Mouse (Mus musculus): ENCODE measurements around the gene Grn. TPM values are rescaled to one million over a fixed set of nuclear protein-coding genes. Genes with fewer than 3 reads are reported as not detected.

Gene Grn
- total and polyA plus RNA-seq, 3 experiments = 63.7 to 453 (median 106) TPM

DNA sequence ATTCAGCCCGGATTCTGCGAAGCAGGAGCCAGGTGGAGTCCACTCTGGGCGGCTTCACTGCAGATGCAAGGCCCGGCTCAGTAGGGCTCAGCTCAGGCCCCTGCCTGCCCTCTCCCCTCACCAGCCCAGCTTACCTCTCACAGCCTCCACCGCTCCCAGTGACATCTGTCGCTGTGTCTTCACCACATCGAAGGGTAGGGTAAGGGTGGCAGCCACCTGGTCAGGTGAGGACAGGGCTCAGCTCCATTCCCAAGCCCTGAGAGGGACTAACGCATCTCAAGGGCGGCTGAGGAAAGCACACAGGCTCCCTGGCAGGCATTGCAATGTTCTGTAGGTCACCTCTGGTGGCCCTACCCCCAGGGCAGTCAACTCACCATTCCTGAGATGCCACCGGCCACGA lies 26.5 kb upstream of the Grn start:
- H3K36me3 ChIP-seq (replicated peaks in 1 of 2; ENCODE audit: control insufficient read depth in 1 of 2, insufficient read depth in 1 of 2, low read length in 1 of 2) = peaks cover 46 to 64% of the 10 kb centered on the region in 2 experiments
- no peaks in the 10 kb centered on the region for H3K27me3 ChIP-seq (replicated peaks)

GRCm38 (mm10) chr11:102404161-102405010 lies 25.7 kb upstream of the Grn start:
- no peaks in the 10 kb centered on the region for H3K9me3 ChIP-seq (replicated peaks; ENCODE audit: low read length)
- H3K27ac ChIP-seq (ENCODE audit: insufficient read depth, low read depth) = no peak overlapping the region
- DNase-seq (ENCODE audit: extremely low read depth) = no peak
- no peak for TF ChIP-seq ZNF384 (IDR thresholded peaks at IDR 0.05; ENCODE audit: low read depth, low read length)
- no peak for TF ChIP-seq CHD2 (IDR thresholded peaks at IDR 0.05; ENCODE audit: low read length)
- TF ChIP-seq NELFE (IDR thresholded peaks at IDR 0.05; ENCODE audit: low read depth, low read length) = no peak
- TF ChIP-seq SMC3 (IDR thresholded peaks at IDR 0.05; ENCODE audit: low read depth, low read length) = no peak
- TF ChIP-seq TBP (conservative IDR thresholded peaks at IDR 0.05; ENCODE audit: low read depth, low read length) = no peak
- TF ChIP-seq ZC3H11A (IDR thresholded peaks at IDR 0.05; ENCODE audit: low read depth, low read length) = no peak
- TF ChIP-seq MXI1 (IDR thresholded peaks at IDR 0.05; ENCODE audit: low read depth, low read length) = no peak
- TF ChIP-seq USF1 (IDR thresholded peaks at IDR 0.05; ENCODE audit: low read depth, low read length) = no peak
- no peak for TF ChIP-seq NRF1 (IDR thresholded peaks at IDR 0.05; ENCODE audit: low read depth, low read length)
- no peak for TF ChIP-seq HCFC1 (IDR thresholded peaks at IDR 0.05; ENCODE audit: low read depth, low read length)
- no peak for TF ChIP-seq CTCF (conservative IDR thresholded peaks at IDR 0.05 in 1 of 2, IDR thresholded peaks at IDR 0.05 in 1 of 2; ENCODE audit: low read depth in 2 of 2, low read length in 2 of 2)
- H3K36me3 ChIP-seq (replicated peaks in 1 of 2; ENCODE audit: control insufficient read depth in 1 of 2, insufficient read depth in 1 of 2, low read length in 1 of 2) = peaks cover 43 to 60% of the 10 kb centered on the region in 2 experiments
- dilution Hi-C loops (cut with MboI; ENCODE audit: extremely low pct_ligation_motif_present, extremely low pct_unique_long_range_greater_than_20kb, low sequenced_read_pairs) (loop anchor here (25.0 kb wide), 1 partner anchor 92 kb away; the partner anchor contains the start of gene Ubtf), in situ Hi-C loops (cut with MboI; ENCODE audit: low pct_ligation_motif_present, low pct_unique_long_range_greater_than_20kb, low sequenced_read_pairs) (loop anchor here (5.0 kb wide), 1 partner anchor 82 kb away; no protein-coding TSS in a partner anchor)
- H3K27me3 ChIP-seq (replicated peaks) = no peaks in the 10 kb centered on the region
- H3K4me2 ChIP-seq (ENCODE audit: insufficient read depth, low read depth, poor library complexity, severe bottlenecking) = no peak overlapping the region
- H3K4me3 ChIP-seq (replicated peaks in 1 of 3; ENCODE audit: low read depth in 2 of 3, low read length in 2 of 3, poor library complexity in 1 of 3) = no peak overlapping the region
- no peak overlapping the region for H3K9ac ChIP-seq (ENCODE audit: insufficient read depth, low read depth)
- peaks cover 12% of the 10 kb centered on the region for H3K79me2 ChIP-seq (replicated peaks; ENCODE audit: control insufficient read depth, extremely low read depth, insufficient read depth, poor library complexity, severe bottlenecking)
- peaks cover 8 to 34% of the 10 kb centered on the region in 2 experiments for H3K4me1 ChIP-seq (ENCODE audit: control insufficient read depth in 1 of 2, insufficient read depth in 2 of 2)

More for the DNA sequence above, 26.5 kb upstream of the Grn start:
- no peak overlapping the region for H3K4me2 ChIP-seq (ENCODE audit: insufficient read depth, low read depth, poor library complexity, severe bottlenecking)
- in situ Hi-C loops (cut with MboI; ENCODE audit: low pct_ligation_motif_present, low pct_unique_long_range_greater_than_20kb, low sequenced_read_pairs) = no loop called here
- TF ChIP-seq EP300 (IDR thresholded peaks at IDR 0.05; ENCODE audit: low read length) (no peak), UBTF (IDR thresholded peaks at IDR 0.05; ENCODE audit: low read depth, low read length) (no peak), ETS1 (conservative IDR thresholded peaks at IDR 0.05; ENCODE audit: low read depth, low read length) (no peak), ZNF384 (IDR thresholded peaks at IDR 0.05; ENCODE audit: low read depth, low read length) (no peak), GABPA (IDR thresholded peaks at IDR 0.05; ENCODE audit: insufficient replicate concordance, low read depth, low read length) (no peak), RAD21 (IDR thresholded peaks at IDR 0.05; ENCODE audit: low read depth, low read length) (no peak), POLR2AphosphoS2 (IDR thresholded peaks at IDR 0.05; ENCODE audit: low read depth, low read length) (no peak), JUN (IDR thresholded peaks at IDR 0.05; ENCODE audit: insufficient read depth, low read depth, low read length) (no peak), ZMIZ1 (IDR thresholded peaks at IDR 0.05; ENCODE audit: low read depth, low read length) (no peak), CTCF (conservative IDR thresholded peaks at IDR 0.05 in 1 of 2, IDR thresholded peaks at IDR 0.05 in 1 of 2; ENCODE audit: low read depth in 2 of 2, low read length in 2 of 2) (no peak)
- dilution Hi-C loops (cut with MboI; ENCODE audit: extremely low pct_ligation_motif_present, extremely low pct_unique_long_range_greater_than_20kb, low sequenced_read_pairs) = loop anchor here (25.0 kb wide), 1 partner anchor 91 kb away; the partner anchor contains the start of gene Ubtf
- peaks cover 8 to 29% of the 10 kb centered on the region in 2 experiments for H3K4me1 ChIP-seq (ENCODE audit: control insufficient read depth in 1 of 2, insufficient read depth in 2 of 2)
- H3K27ac ChIP-seq (ENCODE audit: insufficient read depth, low read depth) = no peak overlapping the region
- H3K79me2 ChIP-seq (replicated peaks; ENCODE audit: control insufficient read depth, extremely low read depth, insufficient read depth, poor library complexity, severe bottlenecking) = peaks cover 12% of the 10 kb centered on the region
- DNase-seq (ENCODE audit: extremely low read depth) = no peak
- H3K4me3 ChIP-seq (replicated peaks in 1 of 3; ENCODE audit: low read depth in 2 of 3, low read length in 2 of 3, poor library complexity in 1 of 3) = no peak overlapping the region
- no peak overlapping the region for H3K9ac ChIP-seq (ENCODE audit: insufficient read depth, low read depth)
- no peaks in the 10 kb centered on the region for H3K9me3 ChIP-seq (replicated peaks; ENCODE audit: low read length)

Data from CH12.LX (cell line).